Mouse (Mus musculus) embryonic fibroblast, embryonic 13.5 days (primary cell): Measurements from ENCODE around the gene Gpr162.

Experiments
- CTCF ChIP-seq: IDR thresholded peaks from 2 replicates; pipeline ENCODE4 v1.5.1; 2011; ENCODE audit warnings: mild to moderate bottlenecking, control low read depth, low read length, moderate library complexity, borderline replicate concordance; ENCODE audit not compliant: insufficient read depth
- POLR2A ChIP-seq: IDR thresholded peaks from 2 replicates; pipeline ENCODE4 v1.6.1; 2011; ENCODE audit warnings: low read depth, mild to moderate bottlenecking, control low read depth, low read length, moderate library complexity

DNA sequence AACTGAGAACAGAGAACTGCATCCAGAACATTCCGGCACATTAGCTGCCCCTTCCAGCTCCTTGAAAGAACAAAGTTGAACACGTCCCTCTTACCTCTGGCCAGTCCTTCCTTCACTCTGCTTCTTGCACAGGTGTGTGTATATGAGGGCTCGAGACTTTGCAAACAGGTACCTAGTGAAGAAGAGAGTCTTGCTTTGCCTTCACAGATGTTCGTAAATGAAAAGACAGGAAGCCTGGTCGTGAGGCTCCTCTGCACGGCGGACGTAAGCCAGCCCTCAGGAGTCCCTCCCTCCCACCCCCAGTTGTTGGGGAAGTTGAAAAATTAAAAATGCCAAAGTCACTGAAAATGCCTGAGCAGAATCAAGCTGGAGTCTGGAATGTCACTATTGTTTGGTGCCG lies 24.2 kb upstream of the Gpr162 start, which contains the start of gene Cd4:
- TF ChIP-seq CTCF: no peak
- TF ChIP-seq POLR2A: no peak
